Mouse (Mus musculus) hindbrain, embryonic 13.5 days (tissue): ENCODE measurements around the gene Ubqln4. TPM values are rescaled to one million over a fixed set of nuclear protein-coding genes. Genes with fewer than 3 reads are reported as not detected.

ENCODE experiments used
- ATAC-seq: fragments of 200-750 bp; cut with Nextera tagmentation; 2 replicates; pipeline ENCODE4 v1.8.0; 2017; ENCODE audit warnings: moderate TSS enrichment; ENCODE audit not compliant: low FRiP score
- H3K27ac ChIP-seq: fragments of 300-500 bp; sonication (generic); 2 replicates; pipeline ENCODE4 v1.5.1; 2015; ENCODE audit warnings: inconsistent platforms, mild to moderate bottlenecking, moderate library complexity
- H3K27me3 ChIP-seq: fragments of 300-500 bp; sonication (generic); 2 replicates; pipeline ENCODE4 v1.6.1; 2015; ENCODE audit warnings: mild to moderate bottlenecking, inconsistent platforms
- H3K36me3 ChIP-seq: fragments of 300-500 bp; sonication (generic); 2 replicates; pipeline ENCODE4 v1.6.1; 2015; ENCODE audit warnings: mild to moderate bottlenecking, inconsistent platforms
- H3K4me1 ChIP-seq: fragments of 300-500 bp; sonication (generic); replicated peaks from 2 replicates; pipeline ENCODE4 v1.6.1; 2015; ENCODE audit warnings: inconsistent platforms
- H3K4me2 ChIP-seq: fragments of 300-500 bp; sonication (generic); 2 replicates; pipeline ENCODE4 v1.6.1; 2015; ENCODE audit warnings: inconsistent platforms, mild to moderate bottlenecking, moderate library complexity
- H3K4me3 ChIP-seq: fragments of 300-500 bp; sonication (generic); 2 replicates; pipeline ENCODE4 v1.5.1; 2015; ENCODE audit warnings: mild to moderate bottlenecking, inconsistent platforms
- H3K9ac ChIP-seq: fragments of 300-500 bp; sonication (generic); 2 replicates; pipeline ENCODE4 v1.6.1; 2015; ENCODE audit warnings: mild to moderate bottlenecking, inconsistent platforms
- H3K9me3 ChIP-seq: fragments of 300-500 bp; sonication (generic); 2 replicates; pipeline ENCODE4 v1.6.1; 2016; ENCODE audit warnings: inconsistent platforms
- WGBS: fragments of 180-500 bp; shearing (Covaris S2); methylation state at CpG from one replicate; pipeline ENCODE4 v1.1.7; 2015; 5-methylcytosine and 5-hydroxymethylcytosine counted together
- polyA plus RNA-seq: library from polyadenylated mRNA; unstranded; fragments of >200 nt; fragmentation: Nextera tagmentation; extraction: Ambion mirVana; gene quantifications from 2 replicates; pipeline ENCODE4 v1.2.1, GENCODE M21; 2015

Ubqln4 gene
- polyA plus RNA-seq, 1 experiment from 2014 or later: 38.3 TPM

DNA sequence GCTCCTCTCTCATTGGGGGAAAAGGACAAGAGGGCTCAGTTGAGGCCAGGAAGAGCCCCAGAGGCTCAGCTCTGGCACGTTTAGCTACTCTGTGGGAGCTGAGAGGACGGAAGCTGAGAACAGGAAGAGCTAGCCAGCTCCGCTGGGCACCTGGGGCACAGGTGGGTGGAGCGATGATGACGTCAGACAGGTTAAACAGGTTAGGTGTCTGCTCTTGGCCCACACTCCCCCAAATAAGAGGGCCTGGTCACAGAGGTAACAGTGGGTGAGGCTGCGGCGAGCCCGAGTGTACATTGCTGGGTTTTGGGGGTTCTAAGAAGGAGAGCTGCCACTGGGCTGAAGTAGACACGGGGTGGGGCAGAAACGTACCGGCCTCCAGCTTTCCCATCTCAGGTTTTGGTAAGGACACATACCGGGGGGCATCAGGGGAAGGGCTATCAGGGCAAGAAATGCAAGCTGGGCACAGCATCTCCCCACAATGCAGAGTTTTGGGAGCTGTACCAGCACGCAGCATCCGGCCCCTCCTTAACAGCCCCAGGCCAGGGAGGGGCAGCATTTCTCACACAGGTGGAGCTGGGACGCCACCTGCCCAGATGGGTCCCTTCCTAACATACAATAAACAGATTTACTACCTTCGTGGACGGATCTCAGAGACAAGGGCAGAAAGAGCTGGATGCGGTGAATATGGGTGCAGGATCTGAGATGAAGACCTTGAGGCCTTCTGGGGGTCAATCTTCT lies 5.2 kb upstream of the Ubqln4 start, which contains the start of gene Rab25:
Gene Rab25, minus strand, starts transcription at position 121 of the 738 bp plus-strand sequence.
- Histone ChIP-seq H3K9ac (no peak within 1 kb of the TSS), H3K36me3 (no peaks in the 10 kb centered on the region), H3K27ac (no peak within 1 kb of the TSS), H3K4me3 (no peak within 1 kb of the TSS), H3K27me3 (no peaks in the 10 kb centered on the region), H3K9me3 (no peaks in the 10 kb centered on the region), H3K4me2 (no peak within 1 kb of the TSS), H3K4me1 (peaks cover 18% of the 10 kb centered on the region)
- WGBS: 55% methylated on average over 18 of the region's 18 CpGs
- ATAC-seq: no peak

GRCm38 (mm10) chr3:88551586-88551985 lies 2.0 kb upstream of the Ubqln4 start:
- 90% methylated on average over 4 of the region's 4 CpGs for WGBS

GRCm38 (mm10) chr3:88552082-88552645 lies 1.4 kb upstream of the Ubqln4 start:
- peak overlapping the region; percentile 84 for H3K4me3 ChIP-seq
- ATAC-seq: no peak
- 28% methylated on average over 16 of the region's 16 CpGs for WGBS
- H3K4me1 ChIP-seq: peaks cover 34% of the 10 kb centered on the region
- peak overlapping the region; percentile 82 for H3K4me2 ChIP-seq
- H3K27me3 ChIP-seq: no peaks in the 10 kb centered on the region
- no peaks in the 10 kb centered on the region for H3K9me3 ChIP-seq
- peak overlapping the region; percentile 93 for H3K9ac ChIP-seq
- H3K27ac ChIP-seq: peak overlapping the region; percentile 95
- peaks cover 18% of the 10 kb centered on the region for H3K36me3 ChIP-seq

More at GRCm38 (mm10) chr3:88551586-88551985, 2.0 kb upstream of the Ubqln4 start:
- Histone ChIP-seq H3K9me3 (no peaks in the 10 kb centered on the region), H3K27ac (no peak overlapping the region), H3K4me2 (peak overlapping the region; percentile 82), H3K36me3 (peaks cover 12% of the 10 kb centered on the region), H3K27me3 (no peaks in the 10 kb centered on the region), H3K4me1 (peaks cover 34% of the 10 kb centered on the region), H3K4me3 (peak overlapping the region; percentile 84), H3K9ac (peak overlapping the region; percentile 93)
- no peak for ATAC-seq

GRCm38 (mm10) chr3:88552676-88553524 lies 658 bp upstream of the Ubqln4 start, which contains the start of gene Lamtor2:
Lamtor2 (minus strand) TSS chr3:88553074.
- peak; percentile 89 for ATAC-seq
- Histone ChIP-seq H3K9ac (peak within 1 kb of the TSS; percentile 93), H3K36me3 (peaks cover 23% of the 10 kb centered on the region), H3K4me3 (peak within 1 kb of the TSS; percentile 84), H3K27ac (peak within 1 kb of the TSS; percentile 95), H3K9me3 (no peaks in the 10 kb centered on the region), H3K4me2 (peak within 1 kb of the TSS; percentile 82), H3K4me1 (peaks cover 34% of the 10 kb centered on the region), H3K27me3 (no peaks in the 10 kb centered on the region)
- under 1% methylated on average over 48 of the region's 48 CpGs for WGBS

GRCm38 (mm10) chr3:88553880-88554586 lies 475 bp downstream of the Ubqln4 start:
- under 1% methylated on average over 39 of the region's 41 CpGs for WGBS
- Histone ChIP-seq H3K9me3 (no peaks in the 10 kb centered on the region), H3K36me3 (peaks cover 35% of the 10 kb centered on the region), H3K4me1 (peaks cover 34% of the 10 kb centered on the region), H3K27ac (peak overlapping the region; percentile 95), H3K4me3 (peak overlapping the region; percentile 84), H3K4me2 (peak overlapping the region; percentile 82), H3K27me3 (no peaks in the 10 kb centered on the region), H3K9ac (peak overlapping the region; percentile 93)
- peak; percentile 59 for ATAC-seq

DNA sequence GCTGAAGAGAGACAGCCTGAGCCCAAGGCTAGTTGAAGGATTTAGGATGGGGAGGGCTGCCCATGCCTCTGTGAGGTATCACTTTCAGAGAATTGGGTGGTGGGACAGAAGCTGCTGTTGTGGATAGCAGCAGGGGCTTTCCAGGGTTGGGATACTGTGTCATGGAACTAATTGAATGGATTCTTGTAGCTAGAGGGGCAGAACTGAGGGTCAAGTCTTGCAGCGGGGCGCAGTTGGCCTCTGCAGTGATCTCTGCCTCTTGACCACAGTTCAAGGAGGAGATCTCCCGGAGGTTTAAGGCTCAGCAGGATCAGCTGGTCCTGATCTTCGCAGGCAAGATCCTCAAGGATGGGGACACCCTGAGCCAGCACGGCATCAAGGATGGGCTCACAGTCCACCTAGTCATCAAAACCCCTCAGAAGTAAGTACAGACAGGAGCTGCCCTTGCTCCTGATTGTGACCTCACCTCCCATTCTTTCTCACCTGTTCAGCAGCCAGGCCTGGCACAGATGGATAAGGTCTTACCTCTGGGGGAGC lies 1.6 kb downstream of the Ubqln4 start:
- H3K27me3 ChIP-seq: no peaks in the 10 kb centered on the region
- H3K4me3 ChIP-seq: peak overlapping the region; percentile 84
- no peak for ATAC-seq
- H3K9me3 ChIP-seq: no peaks in the 10 kb centered on the region
- peaks cover 34% of the 10 kb centered on the region for H3K4me1 ChIP-seq
- H3K9ac ChIP-seq: peak overlapping the region; percentile 58
- H3K4me2 ChIP-seq: peak overlapping the region; percentile 82
- H3K36me3 ChIP-seq: peaks cover 46% of the 10 kb centered on the region
- 86% methylated on average over 5 of the region's 5 CpGs for WGBS
- no peak overlapping the region for H3K27ac ChIP-seq

- peaks cover 52% of the 10 kb centered on the region for H3K36me3 ChIP-seq
- 99% methylated on average over 6 of the region's 6 CpGs for WGBS
- no peak overlapping the region for H3K4me3 ChIP-seq
- 0 out of 2 replicates have a peak overlapping the region, but pooled peaks have one; percentile 82 for H3K4me2 ChIP-seq
- peaks cover 32% of the 10 kb centered on the region for H3K4me1 ChIP-seq
- H3K9me3 ChIP-seq: no peaks in the 10 kb centered on the region
- no peak overlapping the region for H3K27ac ChIP-seq
- peak overlapping the region; percentile 58 for H3K9ac ChIP-seq
- no peak for ATAC-seq
- no peaks in the 10 kb centered on the region for H3K27me3 ChIP-seq
Observed at GRCm38 (mm10) chr3:88555731-88556130, 2.2 kb downstream of the Ubqln4 start.

- peaks cover 25% of the 10 kb centered on the region for H3K4me1 ChIP-seq
- no peak overlapping the region for H3K4me2 ChIP-seq
- H3K36me3 ChIP-seq: peaks cover 61% of the 10 kb centered on the region
- H3K4me3 ChIP-seq: no peak overlapping the region
- no peak overlapping the region for H3K9ac ChIP-seq
- H3K27me3 ChIP-seq: no peaks in the 10 kb centered on the region
- H3K9me3 ChIP-seq: no peaks in the 10 kb centered on the region
- no peak overlapping the region for H3K27ac ChIP-seq
- WGBS: 97% methylated on average over 8 of the region's 8 CpGs
- ATAC-seq: no peak
Observed at GRCm38 (mm10) chr3:88556616-88557015, 3.1 kb downstream of the Ubqln4 start.

GRCm38 (mm10) chr3:88559596-88559995 lies 6.0 kb downstream of the Ubqln4 start:
- peaks cover 90% of the 10 kb centered on the region for H3K36me3 ChIP-seq
- H3K9me3 ChIP-seq: no peaks in the 10 kb centered on the region
- no peak overlapping the region for H3K9ac ChIP-seq
- H3K4me3 ChIP-seq: no peak overlapping the region
- no peak for ATAC-seq
- H3K27me3 ChIP-seq: no peaks in the 10 kb centered on the region
- H3K4me2 ChIP-seq: no peak overlapping the region
- peaks cover 28% of the 10 kb centered on the region for H3K4me1 ChIP-seq
- WGBS: 93% methylated on average over 9 of the region's 9 CpGs
- no peak overlapping the region for H3K27ac ChIP-seq

GRCm38 (mm10) chr3:88561989-88562388 lies 8.4 kb downstream of the Ubqln4 start:
- Histone ChIP-seq H3K36me3 (peaks cover 97% of the 10 kb centered on the region), H3K9me3 (no peaks in the 10 kb centered on the region), H3K4me2 (no peak overlapping the region), H3K4me3 (no peak overlapping the region), H3K27me3 (no peaks in the 10 kb centered on the region), H3K4me1 (peaks cover 16% of the 10 kb centered on the region), H3K27ac (no peak overlapping the region), H3K9ac (no peak overlapping the region)
- no peak for ATAC-seq
- WGBS: 64% methylated on average over 4 of the region's 4 CpGs

DNA sequence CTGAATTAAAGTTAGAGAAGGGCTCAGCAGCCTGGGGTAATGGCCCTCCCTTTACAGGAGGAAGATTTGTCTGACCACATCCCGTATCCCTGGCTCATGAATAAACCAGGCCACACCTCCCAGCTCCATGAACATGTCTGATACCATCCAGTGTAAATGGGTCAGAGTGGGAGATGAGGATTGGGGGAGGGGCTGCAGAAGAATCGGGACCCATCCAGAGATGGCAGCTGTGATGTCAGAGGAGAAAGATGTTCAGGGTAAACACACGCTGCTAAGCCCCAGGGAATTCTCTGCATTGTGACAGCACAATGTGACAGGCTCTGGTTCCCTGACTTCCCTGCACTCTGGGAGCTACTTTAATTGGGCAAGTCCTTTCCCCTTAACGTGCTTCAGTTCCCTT lies 9.9 kb downstream of the Ubqln4 start:
- H3K36me3 ChIP-seq: peaks cover 98% of the 10 kb centered on the region
- 0 out of 2 replicates have a peak overlapping the region, but pooled peaks have one; percentile 44 for H3K27ac ChIP-seq
- H3K9ac ChIP-seq: 0 out of 2 replicates have a peak overlapping the region, but pooled peaks have one; percentile 1
- 30% methylated on average over 4 of the region's 4 CpGs for WGBS
- no peak for ATAC-seq
- no peaks in the 10 kb centered on the region for H3K9me3 ChIP-seq
- H3K4me3 ChIP-seq: no peak overlapping the region
- H3K4me1 ChIP-seq: peaks cover 16% of the 10 kb centered on the region
- H3K27me3 ChIP-seq: no peaks in the 10 kb centered on the region
- no peak overlapping the region for H3K4me2 ChIP-seq
